Mouse (Mus musculus) stomach, postnatal 0 days (tissue): ENCODE measurements around the gene Cers6. TPM values are rescaled to one million over a fixed set of nuclear protein-coding genes. Genes with fewer than 3 reads are reported as not detected.
A peak's percentile ranks its signal among the peaks of the same experiment; 100 is the strongest.

Experiments
- ATAC-seq: fragments of 200-750 bp; cut with Nextera tagmentation; 2 replicates; pipeline ENCODE4 v1.8.0; 2017; ENCODE audit not compliant: low FRiP score, low TSS enrichment
- DNase-seq: peaks from one replicate; pipeline ENCODE4 v3.0.0-alpha.2; 2016; ENCODE audit warnings: low spot score
- H3K27ac ChIP-seq: fragments of 300-500 bp; sonication (generic); replicated peaks from 2 replicates; pipeline ENCODE4 v1.5.1; 2014; ENCODE audit warnings: mild to moderate bottlenecking, control low read depth
- H3K27me3 ChIP-seq: fragments of 300-500 bp; sonication (generic); 2 replicates; pipeline ENCODE4 v1.6.1; 2014; ENCODE audit warnings: low read length; ENCODE audit not compliant: control insufficient read depth, insufficient read depth
- H3K36me3 ChIP-seq: fragments of 300-500 bp; sonication (generic); 2 replicates; pipeline ENCODE4 v1.6.1; 2014; ENCODE audit warnings: low read length, mixed read lengths; ENCODE audit not compliant: control insufficient read depth, insufficient read depth
- H3K4me1 ChIP-seq: fragments of 300-500 bp; sonication (generic); replicated peaks from 2 replicates; pipeline ENCODE4 v1.6.1; 2014; ENCODE audit warnings: antibody characterized with exemption; ENCODE audit not compliant: control insufficient read depth, insufficient read depth
- H3K4me2 ChIP-seq: fragments of 300-500 bp; sonication (generic); replicated peaks from 2 replicates; pipeline ENCODE4 v1.6.1; 2014; ENCODE audit warnings: low read depth, mild to moderate bottlenecking, control low read depth, moderate library complexity
- H3K4me3 ChIP-seq: fragments of 300-500 bp; sonication (generic); 2 replicates; pipeline ENCODE4 v1.5.1; 2014; ENCODE audit warnings: low read depth, low read length, control low read depth
- H3K9ac ChIP-seq: fragments of 300-500 bp; sonication (generic); 2 replicates; pipeline ENCODE4 v1.6.1; 2014; ENCODE audit warnings: mild to moderate bottlenecking, low read length, control low read depth, mixed read lengths
- H3K9me3 ChIP-seq: fragments of 300-500 bp; sonication (generic); 2 replicates; pipeline ENCODE4 v1.6.1; 2016; ENCODE audit warnings: low read length; ENCODE audit not compliant: control insufficient read depth
- CTCF ChIP-seq: IDR thresholded peaks from 2 replicates; pipeline ENCODE4 v1.5.1; 2016; ENCODE audit warnings: antibody characterized with exemption, low read depth, mild to moderate bottlenecking, moderate library complexity
- EP300 ChIP-seq: optimal IDR thresholded peaks from 2 replicates; pipeline ENCODE3; 2016; ENCODE audit warnings: antibody characterized with exemption
- WGBS: fragments of 180-500 bp; shearing (Covaris S2); extraction: QIAGEN DNeasy Blood & Tissue Kit; methylation state at CpG from one replicate; pipeline ENCODE4 v1.1.7; 2014; 5-methylcytosine and 5-hydroxymethylcytosine counted together
- polyA plus RNA-seq: library from polyadenylated mRNA; unstranded; fragments of >200 nt; fragmentation: Nextera tagmentation; extraction: Ambion mirVana; gene quantifications from 2 replicates; pipeline ENCODE4 v1.2.1, GENCODE M21; 2015

Cers6 gene
- polyA plus RNA-seq, 1 experiment from 2014 or later, result 8.0 TPM

GRCm38 (mm10) chr2:69061313-69061712 lies 200.1 kb downstream of the Cers6 start:
- ATAC-seq (no peak), DNase-seq (peak; percentile 21)
- Histone ChIP-seq H3K4me1 (no peaks in the 10 kb centered on the region), H3K9ac (no peak overlapping the region), H3K4me2 (no peak overlapping the region), H3K9me3 (no peaks in the 10 kb centered on the region), H3K27ac (no peak overlapping the region), H3K36me3 (no peaks in the 10 kb centered on the region), H3K27me3 (no peaks in the 10 kb centered on the region), H3K4me3 (no peak overlapping the region)
- peak; percentile 73 for TF ChIP-seq CTCF
- no peak for TF ChIP-seq EP300

- Histone ChIP-seq H3K9ac (no peak overlapping the region), H3K9me3 (no peaks in the 10 kb centered on the region), H3K27ac (no peak overlapping the region), H3K36me3 (no peaks in the 10 kb centered on the region), H3K27me3 (no peaks in the 10 kb centered on the region), H3K4me2 (no peak overlapping the region), H3K4me3 (no peak overlapping the region), H3K4me1 (no peaks in the 10 kb centered on the region)
- 92% methylated on average over 5 of the region's 5 CpGs for WGBS
- TF ChIP-seq CTCF (no peak), EP300 (no peak)
- DNase-seq (no peak), ATAC-seq (no peak)
Measured at GRCm38 (mm10) chr2:69061910-69062689, 200.9 kb downstream of the Cers6 start.

GRCm38 (mm10) chr2:69064759-69065158 lies 203.5 kb downstream of the Cers6 start:
- no peak for DNase-seq
- no peak overlapping the region for H3K9ac ChIP-seq
- no peak overlapping the region for H3K4me2 ChIP-seq
- WGBS, result 84% methylated on average over 6 of the region's 6 CpGs
- no peaks in the 10 kb centered on the region for H3K4me1 ChIP-seq
- no peak overlapping the region for H3K4me3 ChIP-seq
- H3K27ac ChIP-seq, result no peak overlapping the region
- H3K9me3 ChIP-seq, result no peaks in the 10 kb centered on the region
- TF ChIP-seq EP300 (no peak), CTCF (no peak)
- H3K27me3 ChIP-seq, result no peaks in the 10 kb centered on the region
- H3K36me3 ChIP-seq, result no peaks in the 10 kb centered on the region
- no peak for ATAC-seq

- H3K36me3 ChIP-seq, result no peaks in the 10 kb centered on the region
- ATAC-seq, result no peak
- 62% methylated on average over 7 of the region's 7 CpGs for WGBS
- H3K27ac ChIP-seq, result no peak overlapping the region
- no peak overlapping the region for H3K9ac ChIP-seq
- DNase-seq, result no peak
- no peak for TF ChIP-seq EP300
- no peak for TF ChIP-seq CTCF
- H3K4me3 ChIP-seq, result no peak overlapping the region
- H3K9me3 ChIP-seq, result no peaks in the 10 kb centered on the region
- H3K27me3 ChIP-seq, result no peaks in the 10 kb centered on the region
- no peaks in the 10 kb centered on the region for H3K4me1 ChIP-seq
- H3K4me2 ChIP-seq, result no peak overlapping the region
Measured at GRCm38 (mm10) chr2:69071440-69072235, 210.4 kb downstream of the Cers6 start.

- Histone ChIP-seq H3K27ac (no peak overlapping the region), H3K27me3 (no peaks in the 10 kb centered on the region), H3K9ac (no peak overlapping the region), H3K9me3 (no peaks in the 10 kb centered on the region), H3K36me3 (no peaks in the 10 kb centered on the region), H3K4me2 (no peak overlapping the region), H3K4me3 (no peak overlapping the region), H3K4me1 (no peaks in the 10 kb centered on the region)
- 78% methylated on average over 3 of the region's 3 CpGs for WGBS
- ATAC-seq (no peak), DNase-seq (no peak)
- TF ChIP-seq EP300, result no peak
- TF ChIP-seq CTCF, result no peak
Measured at GRCm38 (mm10) chr2:69077189-69077588, 215.9 kb downstream of the Cers6 start.

- Histone ChIP-seq H3K4me1 (no peaks in the 10 kb centered on the region), H3K4me2 (no peak overlapping the region), H3K9me3 (no peaks in the 10 kb centered on the region), H3K4me3 (no peak overlapping the region), H3K9ac (no peak overlapping the region), H3K27me3 (no peaks in the 10 kb centered on the region), H3K36me3 (no peaks in the 10 kb centered on the region), H3K27ac (no peak overlapping the region)
- ATAC-seq, result no peak
- TF ChIP-seq EP300 (no peak), CTCF (no peak)
- WGBS, result 77% methylated on average over 1 of the region's 1 CpGs
- no peak for DNase-seq
Measured at GRCm38 (mm10) chr2:69080760-69081159, 219.5 kb downstream of the Cers6 start.
